Mouse (Mus musculus) regulatory T cell (primary cell): ENCODE data around the gene Cep85l.

Source experiments
- in situ Hi-C: fragments of 300-600 bp; cut with MboI, MseI; formaldehyde crosslinking; loops from one replicate; pipeline ENCODE4 v1.15.1; 2025; ENCODE audit warnings: high pct_unique_total_duplicates

Cep85l gene

GRCm38 (mm10) chr10:53394923-53395629 is 15.3 kb upstream of the Cep85l start:
- in situ Hi-C loops = no loop called here

- in situ Hi-C loops = no loop called here
These were observed 8.6 kb upstream of the Cep85l start for GRCm38 (mm10) chr10:53388227-53388920.

GRCm38 (mm10) chr10:53385438-53385837 is 5.7 kb upstream of the Cep85l start:
- in situ Hi-C loops = no loop called here

- in situ Hi-C loops = no loop called here
These were observed 5.1 kb upstream of the Cep85l start for GRCm38 (mm10) chr10:53384896-53385295.

GRCm38 (mm10) chr10:53382696-53383365 is 3.1 kb upstream of the Cep85l start:
- in situ Hi-C loops = no loop called here

GRCm38 (mm10) chr10:53378981-53379708 is 602 bp downstream of the Cep85l start:
- in situ Hi-C loops = no loop called here

GRCm38 (mm10) chr10:53378296-53378695 is 1.5 kb downstream of the Cep85l start:
- in situ Hi-C loops = no loop called here

GRCm38 (mm10) chr10:53377096-53377495 is 2.7 kb downstream of the Cep85l start:
- in situ Hi-C loops = no loop called here

GRCm38 (mm10) chr10:53373885-53374578 is 5.7 kb downstream of the Cep85l start:
- in situ Hi-C loops = loop anchor here (5.0 kb wide), 1 partner anchor 88 kb away; no protein-coding TSS in a partner anchor

GRCm38 (mm10) chr10:53367265-53367664 is 12.5 kb downstream of the Cep85l start:
- in situ Hi-C loops = no loop called here

GRCm38 (mm10) chr10:53364311-53364710 is 15.4 kb downstream of the Cep85l start:
- in situ Hi-C loops = no loop called here

GRCm38 (mm10) chr10:53359016-53359415 is 20.7 kb downstream of the Cep85l start:
- in situ Hi-C loops = no loop called here

GRCm38 (mm10) chr10:53353665-53354064 is 26.1 kb downstream of the Cep85l start:
- in situ Hi-C loops = no loop called here

- in situ Hi-C loops = loop anchor here (10.0 kb wide), 1 partner anchor 156 kb away; no protein-coding TSS in a partner anchor
These were observed 30.5 kb downstream of the Cep85l start for GRCm38 (mm10) chr10:53349254-53349653.

GRCm38 (mm10) chr10:53347787-53348755 is 31.7 kb downstream of the Cep85l start:
- in situ Hi-C loops = loop anchor here (10.0 kb wide), 1 partner anchor 157 kb away; no protein-coding TSS in a partner anchor

- in situ Hi-C loops = loop anchor here (10.0 kb wide), 1 partner anchor 158 kb away; no protein-coding TSS in a partner anchor
These were observed 32.8 kb downstream of the Cep85l start for GRCm38 (mm10) chr10:53346916-53347315.

GRCm38 (mm10) chr10:53346506-53346905 is 33.2 kb downstream of the Cep85l start:
- in situ Hi-C loops = loop anchor here (10.0 kb wide), 1 partner anchor 158 kb away; no protein-coding TSS in a partner anchor

GRCm38 (mm10) chr10:53345508-53345907 is 34.2 kb downstream of the Cep85l start:
- in situ Hi-C loops = loop anchor here (10.0 kb wide), 1 partner anchor 159 kb away; no protein-coding TSS in a partner anchor

- in situ Hi-C loops = loop anchor here (5.0 to 10.0 kb wide), 2 partner anchors 161 to 248 kb away; no protein-coding TSS in a partner anchor
These were observed 35.9 kb downstream of the Cep85l start for GRCm38 (mm10) chr10:53343865-53344264.
